Mouse (Mus musculus) hindbrain, postnatal 0 days (tissue): ENCODE measurements around the gene Svopl. TPM values are rescaled to one million over a fixed set of nuclear protein-coding genes. Genes with fewer than 3 reads are reported as not detected.

Source experiments
- ATAC-seq: fragments of 200-750 bp; cut with Nextera tagmentation; 2 replicates; pipeline ENCODE4 v1.8.0; 2017; ENCODE audit warnings: mild to moderate bottlenecking, moderate TSS enrichment, moderate library complexity
- DNase-seq: peaks from one replicate; pipeline ENCODE4 v3.0.0-alpha.2; 2015; ENCODE audit warnings: low spot score
- H3K27ac ChIP-seq: fragments of 300-500 bp; sonication (generic); 2 replicates; pipeline ENCODE4 v1.5.1; 2014; ENCODE audit warnings: mild to moderate bottlenecking
- H3K27me3 ChIP-seq: fragments of 300-500 bp; sonication (generic); 2 replicates; pipeline ENCODE4 v1.6.1; 2014; ENCODE audit warnings: low read length, mixed read lengths; ENCODE audit not compliant: insufficient read depth
- H3K36me3 ChIP-seq: fragments of 300-500 bp; sonication (generic); 2 replicates; pipeline ENCODE4 v1.6.1; 2014; ENCODE audit warnings: low read length, mixed read lengths; ENCODE audit not compliant: insufficient read depth
- H3K4me1 ChIP-seq: fragments of 300-500 bp; sonication (generic); 2 replicates; pipeline ENCODE4 v1.6.1; 2014; ENCODE audit warnings: antibody characterized with exemption, low read length, mixed read lengths; ENCODE audit not compliant: insufficient read depth
- H3K4me2 ChIP-seq: fragments of 300-500 bp; sonication (generic); 2 replicates; pipeline ENCODE4 v1.6.1; 2014; ENCODE audit warnings: low read depth, mild to moderate bottlenecking, low read length, moderate library complexity, mixed read lengths
- H3K4me3 ChIP-seq: fragments of 300-500 bp; sonication (generic); 2 replicates; pipeline ENCODE4 v1.5.1; 2014; ENCODE audit warnings: low read length
- H3K9ac ChIP-seq: fragments of 300-500 bp; sonication (generic); replicated peaks from 2 replicates; pipeline ENCODE4 v1.6.1; 2014; ENCODE audit warnings: mild to moderate bottlenecking, low read length, moderate library complexity, mixed read lengths
- H3K9me3 ChIP-seq: fragments of 300-500 bp; sonication (generic); 2 replicates; pipeline ENCODE4 v1.6.1; 2016; ENCODE audit warnings: low read length, mixed read lengths
- CTCF ChIP-seq: IDR thresholded peaks from 2 replicates; pipeline ENCODE4 v1.5.1; 2016; ENCODE audit warnings: antibody characterized with exemption, control low read depth, low read depth
- WGBS: fragments of 180-500 bp; shearing (Covaris S2); extraction: QIAGEN DNeasy Blood & Tissue Kit; methylation state at CpG from one replicate; pipeline ENCODE4 v1.1.7; 2014; 5-methylcytosine and 5-hydroxymethylcytosine counted together
- polyA plus RNA-seq: library from polyadenylated mRNA; unstranded; fragments of >200 nt; fragmentation: Nextera tagmentation; extraction: Ambion mirVana; gene quantifications from 2 replicates; pipeline ENCODE4 v1.2.1, GENCODE M21; 2015
- total RNA-seq: library from RNA; depleted of rRNA; stranded (reverse); fragments of >200 nt; gene quantifications from 2 replicates; pipeline ENCODE4 v1.2.3, GENCODE M21; 2014; rRNA removed

Svopl gene
- total and polyA plus RNA-seq, 2 experiments from 2014 or later, result 1.2 TPM; not detected in 1

DNA sequence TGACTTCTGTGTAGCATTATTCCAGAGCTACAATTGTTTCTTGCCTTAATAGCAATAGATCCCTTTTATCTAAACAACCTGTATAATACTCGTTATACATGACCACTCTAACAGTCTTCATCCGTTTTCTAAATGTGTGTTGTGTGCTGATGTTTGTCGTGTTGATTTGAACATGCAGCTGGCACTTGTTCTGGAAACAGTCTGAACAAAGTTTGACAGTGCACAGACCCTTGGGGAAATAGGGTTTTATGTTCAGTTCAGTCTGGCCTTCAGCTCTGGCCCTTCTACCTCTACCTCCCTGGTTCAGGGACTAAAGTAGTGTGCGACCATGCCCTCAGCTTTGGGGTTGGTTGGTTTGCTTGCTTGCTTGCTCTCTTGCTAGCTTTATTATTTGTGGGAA is 79.4 kb downstream of the Svopl start:
- no peak for ATAC-seq
- WGBS, result 93% methylated on average over 4 of the region's 4 CpGs

DNA sequence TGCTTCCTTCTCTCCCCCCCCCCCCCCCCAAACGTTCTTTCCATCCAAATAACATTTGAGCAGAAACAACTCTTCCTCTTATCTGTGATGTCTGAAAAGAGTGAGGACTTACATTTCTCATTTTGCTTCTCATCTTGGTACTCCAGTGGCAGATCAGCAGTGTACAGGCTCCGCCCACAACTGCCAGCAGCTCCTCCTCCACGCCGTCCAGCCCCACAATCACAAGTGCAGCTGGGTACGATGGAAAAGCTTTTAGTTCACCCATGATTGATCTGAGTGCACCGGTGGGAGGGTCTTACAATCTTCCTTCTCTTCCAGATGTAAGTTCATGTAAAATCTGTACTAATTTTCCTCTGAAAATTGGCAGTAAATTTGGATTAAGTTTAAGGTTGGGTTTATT is 95.5 kb downstream of the Svopl start:
- no peak for TF ChIP-seq CTCF
- H3K27ac ChIP-seq, result no peak overlapping the region
- H3K4me3 ChIP-seq, result no peak overlapping the region
- no peaks in the 10 kb centered on the region for H3K4me1 ChIP-seq
- DNase-seq (no peak), ATAC-seq (no peak)
- H3K36me3 ChIP-seq, result peaks cover 19% of the 10 kb centered on the region; the same call in 1 of the 2 replicates
- 83% methylated on average over 6 of the region's 6 CpGs for WGBS
- no peaks in the 10 kb centered on the region for H3K27me3 ChIP-seq
- no peaks in the 10 kb centered on the region for H3K9me3 ChIP-seq
- H3K4me2 ChIP-seq, result no peak overlapping the region
- no peak overlapping the region for H3K9ac ChIP-seq

More for the DNA sequence above, 79.4 kb downstream of the Svopl start:
- no peak overlapping the region for H3K27ac ChIP-seq
- no peaks in the 10 kb centered on the region for H3K27me3 ChIP-seq
- peaks cover 31% of the 10 kb centered on the region for H3K36me3 ChIP-seq
- no peak overlapping the region for H3K4me2 ChIP-seq
- no peak for TF ChIP-seq CTCF
- H3K4me1 ChIP-seq, result no peaks in the 10 kb centered on the region
- no peaks in the 10 kb centered on the region for H3K9me3 ChIP-seq
- DNase-seq, result no peak
- H3K4me3 ChIP-seq, result no peak overlapping the region
- no peak overlapping the region for H3K9ac ChIP-seq

GRCm38 (mm10) chr6:37936498-37936897 is 110.3 kb downstream of the Svopl start:
- H3K36me3 ChIP-seq, result 0 out of 2 replicates have a peak, but pooled peaks cover 4% of the 10 kb centered on the region
- no peak overlapping the region for H3K4me3 ChIP-seq
- H3K9ac ChIP-seq, result no peak overlapping the region
- H3K9me3 ChIP-seq, result no peaks in the 10 kb centered on the region
- TF ChIP-seq CTCF, result no peak
- no peak overlapping the region for H3K27ac ChIP-seq
- H3K27me3 ChIP-seq, result no peaks in the 10 kb centered on the region
- no peak overlapping the region for H3K4me2 ChIP-seq
- DNase-seq (no peak), ATAC-seq (no peak)
- no peaks in the 10 kb centered on the region for H3K4me1 ChIP-seq
- 28% methylated on average over 6 of the region's 6 CpGs for whole genome bisulfite sequencing

Other genes starting within 250 kb of the Svopl start
- gene Trim24, start 176.2 kb downstream of the Svopl start, total RNA-seq, result 40.3 and 48.4 TPM in 2 replicates
- 12.2 and 13.2 TPM in 2 replicates for gene Trim24, start 176.2 kb downstream of the Svopl start, polyA plus RNA-seq
- gene Tmem213, start 62.3 kb upstream of the Svopl start, total RNA-seq, result not detected in 2 replicates
- gene Tmem213, start 62.3 kb upstream of the Svopl start, polyA plus RNA-seq, result not detected in 2 replicates
- 0.42 TPM in 1 of 2 replicates, not detected in the other for gene Atp6v0a4, start 77.6 kb upstream of the Svopl start, total RNA-seq
- gene Atp6v0a4, start 77.6 kb upstream of the Svopl start, polyA plus RNA-seq, result 0.28 and 0.29 TPM in 2 replicates
- gene D630045J12Rik, start 207.0 kb upstream of the Svopl start, total RNA-seq, result 31.9 and 32.0 TPM in 2 replicates
- 6.4 and 7.6 TPM in 2 replicates for gene D630045J12Rik, start 207.0 kb upstream of the Svopl start, polyA plus RNA-seq